Mouse (Mus musculus) thymus, postnatal 25 days (tissue): ENCODE results near the gene Olfr486.
"Not testable (repeated sequence)": the region's sequence is repeated elsewhere in the genome, so short reads cannot be mapped to it uniquely, and the experiment has no call there.

ENCODE experiments used
- DNase-seq: peaks from one replicate; pipeline ENCODE4 v3.0.0; 2022

The Olfr486 gene

GRCm38 (mm10) chr7:108172642-108173041 is at the start of gene Olfr486:
Olfr486 (minus strand) TSS chr7:108172742.
- DNase-seq = not testable (repeated sequence)

GRCm38 (mm10) chr7:108214536-108214935 is 42.0 kb upstream of the Olfr486 start, which contains the start of gene Olfr487:
Olfr487 (minus strand) TSS chr7:108214636.
- not testable (repeated sequence) for DNase-seq

DNA sequence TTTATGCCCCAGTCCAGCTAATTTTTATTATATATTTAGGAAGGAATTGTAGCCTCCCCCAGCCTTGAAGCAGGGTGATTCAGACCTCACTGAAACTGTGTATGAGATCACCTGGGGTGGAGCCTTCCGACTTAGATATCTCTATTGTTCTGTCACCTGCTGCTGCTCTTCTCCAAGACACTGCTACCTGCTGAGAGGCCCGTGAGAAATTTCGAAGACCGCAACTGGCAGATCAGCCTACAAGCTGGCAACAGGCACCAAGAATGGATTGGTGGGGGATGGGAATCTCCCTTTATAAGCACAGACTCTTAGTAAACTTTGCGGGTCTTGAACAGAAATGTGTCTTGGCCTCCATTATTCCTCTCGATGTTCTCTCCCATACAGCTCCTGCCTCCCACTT is 24.4 kb upstream of the Olfr486 start:
- DNase-seq = no peak

GRCm38 (mm10) chr7:108196337-108196736 is 23.8 kb upstream of the Olfr486 start:
- not testable (repeated sequence) for DNase-seq

DNA sequence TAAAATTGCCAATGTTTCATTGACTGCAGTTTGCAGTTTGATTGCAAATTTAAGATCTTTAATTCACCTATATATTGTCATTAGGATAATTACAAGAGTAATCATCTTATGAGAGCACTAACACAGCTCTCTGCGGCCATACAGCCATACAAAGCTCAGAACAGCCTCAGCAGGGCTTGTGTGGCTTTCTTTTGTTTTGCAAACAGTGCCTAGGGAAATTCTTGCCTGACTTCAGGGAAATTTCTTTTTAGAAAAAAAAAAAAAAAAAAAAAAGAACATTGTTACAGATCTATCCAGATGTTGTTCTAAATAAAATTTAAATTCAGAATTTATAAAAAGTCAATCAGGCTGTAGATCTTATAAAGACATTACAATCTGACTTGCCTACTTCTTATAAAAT is 20.2 kb upstream of the Olfr486 start:
- not testable (repeated sequence) for DNase-seq

- DNase-seq = not testable (repeated sequence)
Measured at GRCm38 (mm10) chr7:108191196-108191595, 18.7 kb upstream of the Olfr486 start.

DNA sequence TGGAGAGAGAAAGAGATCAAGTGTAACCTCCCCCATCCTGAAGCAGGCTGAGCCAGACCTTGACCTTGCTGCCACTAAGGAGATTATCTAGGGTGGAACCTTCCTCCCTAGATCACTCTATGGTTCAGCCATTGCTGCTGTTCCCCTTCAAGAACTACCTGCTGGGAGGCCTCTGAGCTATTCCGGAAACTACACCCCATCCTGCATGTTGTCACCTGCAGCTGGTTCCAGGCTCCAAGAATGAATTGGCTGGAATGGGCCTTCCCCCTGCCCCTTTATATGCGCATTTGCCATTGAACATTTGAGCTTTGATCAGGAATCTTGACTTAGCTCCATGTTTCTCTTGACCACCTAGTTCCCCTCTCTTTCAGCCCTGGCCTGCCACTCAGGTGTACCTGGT is 12.7 kb upstream of the Olfr486 start:
- not testable (repeated sequence) for DNase-seq

- not testable (repeated sequence) for DNase-seq
Measured at GRCm38 (mm10) chr7:108184401-108184800, 11.9 kb upstream of the Olfr486 start.

- DNase-seq = no peak
Measured at GRCm38 (mm10) chr7:108159771-108160170, 12.8 kb downstream of the Olfr486 start, which contains the start of gene Olfr485. Olfr485 (minus strand) TSS chr7:108159871.

DNA sequence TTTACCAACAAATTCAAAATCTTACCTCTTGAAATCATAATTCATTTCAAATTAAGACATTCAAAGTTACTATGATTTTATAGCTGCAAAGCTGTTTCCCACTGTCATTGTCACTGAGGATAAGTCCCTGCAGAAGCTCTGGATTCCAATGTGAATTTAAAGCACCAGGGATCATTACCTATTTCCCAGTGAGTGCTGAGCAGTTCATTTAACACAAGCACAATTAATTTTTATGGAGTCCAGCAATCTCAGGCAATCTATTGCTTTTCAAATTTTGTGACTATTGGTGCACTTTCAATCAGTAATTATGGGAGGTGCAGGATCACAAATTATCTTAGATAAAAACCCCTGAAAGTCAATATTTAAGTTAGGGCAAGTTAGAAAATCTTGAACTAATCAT is 45.2 kb downstream of the Olfr486 start, which contains the start of gene Olfr484:
Gene Olfr484, minus strand, starts transcription at position 101 of the 400 bp plus-strand sequence.
- DNase-seq = no peak
